Mouse (Mus musculus) liver, embryonic 14.5 days (tissue): Measurements from ENCODE around the gene Crim1. TPM values are rescaled to one million over a fixed set of nuclear protein-coding genes. Genes with fewer than 3 reads are reported as not detected.

Source experiments
- ATAC-seq: fragments of 200-750 bp; cut with Nextera tagmentation; 2 replicates; pipeline ENCODE4 v1.8.0; 2017; ENCODE audit warnings: moderate number of reproducible peaks, mild to moderate bottlenecking, moderate library complexity; ENCODE audit not compliant: insufficient read depth
- DNase-seq, 3 experiments: peaks; one replicate each; pipeline ENCODE4 v3.0.0-alpha.2; 2012 to 2013; ENCODE audit warnings: low read depth in 3 of 3, low spot score in 3 of 3
- H3K27ac ChIP-seq: fragments of 300-500 bp; sonication (generic); 2 replicates; pipeline ENCODE4 v1.5.1; 2014; ENCODE audit warnings: moderate library complexity, mild to moderate bottlenecking, control low read depth, inconsistent platforms
- H3K27me3 ChIP-seq: fragments of 300-500 bp; sonication (generic); 2 replicates; pipeline ENCODE4 v1.6.1; 2014; ENCODE audit warnings: mild to moderate bottlenecking, low read length, moderate library complexity; ENCODE audit not compliant: control insufficient read depth, insufficient read depth
- H3K36me3 ChIP-seq: fragments of 300-500 bp; sonication (generic); replicated peaks from 2 replicates; pipeline ENCODE4 v1.6.1; 2014; ENCODE audit warnings: low read depth; ENCODE audit not compliant: control insufficient read depth, insufficient read depth
- H3K4me1 ChIP-seq, 2 experiments: fragments of 200-500 bp in 1 of 2; fragments of 300-500 bp in 1 of 2; sonication (generic) in 1 of 2; replicated peaks; 2 replicates each; pipeline ENCODE4 v1.6.1; 2012 to 2014; ENCODE audit warnings: antibody characterized with exemption in 1 of 2, inconsistent platforms in 1 of 2, low read length in 1 of 2; ENCODE audit not compliant: control insufficient read depth in 2 of 2, insufficient read depth in 2 of 2
- H3K4me2 ChIP-seq: fragments of 300-500 bp; sonication (generic); 2 replicates; pipeline ENCODE4 v1.6.1; 2014; ENCODE audit warnings: low read depth, mild to moderate bottlenecking, control low read depth, moderate library complexity
- H3K4me3 ChIP-seq, 2 experiments: fragments of 200-500 bp in 1 of 2; fragments of 300-500 bp in 1 of 2; sonication (generic) in 1 of 2; 2 replicates each; pipeline ENCODE4 v1.5.1; 2012 to 2014; ENCODE audit warnings: low read depth in 2 of 2, low read length in 2 of 2, mild to moderate bottlenecking in 2 of 2, control low read depth in 1 of 2, inconsistent platforms in 1 of 2, moderate library complexity in 1 of 2; ENCODE audit not compliant: insufficient read depth in 1 of 2
- H3K9ac ChIP-seq: fragments of 300-500 bp; sonication (generic); replicated peaks from 2 replicates; pipeline ENCODE4 v1.6.1; 2014; ENCODE audit warnings: mild to moderate bottlenecking, control low read depth, moderate library complexity
- H3K9me3 ChIP-seq: fragments of 300-500 bp; sonication (generic); 2 replicates; pipeline ENCODE4 v1.6.1; 2016; ENCODE audit warnings: low read length, mixed read lengths; ENCODE audit not compliant: control insufficient read depth
- CTCF ChIP-seq: IDR thresholded peaks from 2 replicates; pipeline ENCODE4 v1.5.1; 2016; ENCODE audit warnings: antibody characterized with exemption, low read depth, control low read depth
- EP300 ChIP-seq: IDR thresholded peaks from 2 replicates; pipeline ENCODE4 v1.6.1; 2016; ENCODE audit warnings: antibody characterized with exemption, low read depth
- WGBS: fragments of 180-500 bp; shearing (Covaris S2); extraction: QIAGEN DNeasy Blood & Tissue Kit; methylation state at CpG from one replicate; pipeline ENCODE4 v1.1.7; 2014; ENCODE audit not compliant: insufficient replicate concordance; 5-methylcytosine and 5-hydroxymethylcytosine counted together
- polyA plus RNA-seq, 2 experiments: library from polyadenylated mRNA; depleted of rRNA in 1 of 2; stranded (reverse) in 1 of 2; unstranded in 1 of 2; fragments of >200 nt; fragmentation: Nextera tagmentation in 1 of 2; extraction: Ambion mirVana in 1 of 2; gene quantifications; 2 replicates each; pipeline versions ENCODE4 v1.2.1 to v1.2.3; 2012 to 2014

The Crim1 gene
- polyA plus RNA-seq, 2 experiments: 0.74 to 0.95 TPM

GRCm38 (mm10) chr17:78233873-78234272, 33.8 kb downstream of the Crim1 start:
- H3K27ac ChIP-seq: no peak overlapping the region
- no peaks in the 10 kb centered on the region for H3K27me3 ChIP-seq
- DNase-seq: no peak
- no peak overlapping the region for H3K4me3 ChIP-seq
- no peak for ATAC-seq
- peaks cover 0 to 3% of the 10 kb centered on the region in 2 experiments; a peak in 2 of 4 replicates for H3K4me1 ChIP-seq
- TF ChIP-seq EP300 (no peak), CTCF (no peak)
- no peaks in the 10 kb centered on the region for H3K9me3 ChIP-seq
- WGBS: 82% methylated on average over 6 of the region's 6 CpGs
- no peaks in the 10 kb centered on the region for H3K36me3 ChIP-seq
- no peak overlapping the region for H3K4me2 ChIP-seq
- no peak overlapping the region for H3K9ac ChIP-seq

GRCm38 (mm10) chr17:78236126-78236525, 36.1 kb downstream of the Crim1 start:
- no peak overlapping the region for H3K27ac ChIP-seq
- TF ChIP-seq CTCF (no peak), EP300 (peak; percentile 35)
- H3K36me3 ChIP-seq: no peaks in the 10 kb centered on the region
- H3K27me3 ChIP-seq: no peaks in the 10 kb centered on the region
- no peak overlapping the region for H3K4me3 ChIP-seq
- H3K9ac ChIP-seq: no peak overlapping the region
- peaks cover 0 to 3% of the 10 kb centered on the region in 2 experiments; a peak in 2 of 4 replicates for H3K4me1 ChIP-seq
- 46% methylated on average over 12 of the region's 12 CpGs for WGBS
- peak overlapping the region; percentile 2; the same call in 1 of the 2 replicates for H3K4me2 ChIP-seq
- no peaks in the 10 kb centered on the region for H3K9me3 ChIP-seq
- DNase-seq: peak in 1 of 3 experiments; percentile 6
- ATAC-seq: peak; percentile 52; the same call in 1 of the 2 replicates

GRCm38 (mm10) chr17:78237954-78238353, 37.9 kb downstream of the Crim1 start:
- no peaks in the 10 kb centered on the region for H3K27me3 ChIP-seq
- no peak overlapping the region for H3K4me2 ChIP-seq
- no peak for TF ChIP-seq EP300
- no peak for TF ChIP-seq CTCF
- no peak overlapping the region for H3K9ac ChIP-seq
- no peak for ATAC-seq
- no peaks in the 10 kb centered on the region for H3K9me3 ChIP-seq
- H3K4me3 ChIP-seq: no peak overlapping the region
- peaks cover 0 to 3% of the 10 kb centered on the region in 2 experiments; a peak in 2 of 4 replicates for H3K4me1 ChIP-seq
- H3K36me3 ChIP-seq: no peaks in the 10 kb centered on the region
- WGBS: 88% methylated on average over 13 of the region's 13 CpGs
- DNase-seq: no peak
- H3K27ac ChIP-seq: no peak overlapping the region

- Histone ChIP-seq H3K4me3 (no peak overlapping the region), H3K9me3 (no peaks in the 10 kb centered on the region), H3K4me2 (no peak overlapping the region), H3K36me3 (no peaks in the 10 kb centered on the region), H3K4me1 (peaks cover 0 to 7% of the 10 kb centered on the region in 2 experiments; a peak in 3 of 4 replicates), H3K27me3 (no peaks in the 10 kb centered on the region), H3K9ac (no peak overlapping the region), H3K27ac (no peak overlapping the region)
- ATAC-seq (no peak), DNase-seq (no peak)
- WGBS: 77% methylated on average over 4 of the region's 4 CpGs
- TF ChIP-seq CTCF (no peak), EP300 (no peak)
Observed at GRCm38 (mm10) chr17:78240161-78240560, 40.1 kb downstream of the Crim1 start.

GRCm38 (mm10) chr17:78241238-78241637, 41.2 kb downstream of the Crim1 start:
- Histone ChIP-seq H3K27me3 (no peaks in the 10 kb centered on the region), H3K9ac (no peak overlapping the region), H3K4me3 (no peak overlapping the region), H3K27ac (no peak overlapping the region), H3K36me3 (no peaks in the 10 kb centered on the region), H3K9me3 (no peaks in the 10 kb centered on the region), H3K4me1 (peaks cover 8 to 15% of the 10 kb centered on the region in 2 experiments), H3K4me2 (no peak overlapping the region)
- 67% methylated on average over 7 of the region's 7 CpGs for WGBS
- no peak for ATAC-seq
- TF ChIP-seq CTCF (no peak), EP300 (no peak)
- DNase-seq: no peak
